Mouse (Mus musculus) hindbrain, embryonic 10.5 days (tissue): ENCODE measurements around the gene Siglec1. TPM values are rescaled to one million over a fixed set of nuclear protein-coding genes. Genes with fewer than 3 reads are reported as not detected.
"Not testable (repeated sequence)": the region's sequence is repeated elsewhere in the genome, so short reads cannot be mapped to it uniquely, and the experiment has no call there.

Source experiments
- DNase-seq: peaks from one replicate; pipeline ENCODE4 v3.0.0-alpha.2; 2017; ENCODE audit warnings: low spot score
- H3K27ac ChIP-seq: fragments of 300-500 bp; sonication (generic); 2 replicates; pipeline ENCODE4 v1.5.1; 2016; ENCODE audit warnings: mild to moderate bottlenecking, moderate library complexity
- H3K27me3 ChIP-seq: fragments of 300-500 bp; sonication (generic); 2 replicates; pipeline ENCODE4 v1.6.1; 2016; ENCODE audit warnings: mild to moderate bottlenecking; ENCODE audit not compliant: poor library complexity, insufficient read depth, severe bottlenecking
- H3K36me3 ChIP-seq: fragments of 300-500 bp; sonication (generic); 2 replicates; pipeline ENCODE4 v1.6.1; 2016; ENCODE audit warnings: mild to moderate bottlenecking, moderate library complexity
- H3K4me1 ChIP-seq: fragments of 300-500 bp; sonication (generic); replicated peaks from 2 replicates; pipeline ENCODE4 v1.6.1; 2016; ENCODE audit warnings: mild to moderate bottlenecking
- H3K4me3 ChIP-seq: fragments of 300-500 bp; sonication (generic); 2 replicates; pipeline ENCODE4 v1.5.1; 2016; ENCODE audit warnings: mild to moderate bottlenecking, moderate library complexity
- H3K9me3 ChIP-seq: fragments of 300-500 bp; sonication (generic); 2 replicates; pipeline ENCODE4 v1.6.1; 2016; ENCODE audit warnings: mild to moderate bottlenecking, moderate library complexity
- WGBS: fragments of 180-500 bp; shearing (Covaris S2); methylation state at CpG from one replicate; pipeline ENCODE4 v1.1.7; 2016; 5-methylcytosine and 5-hydroxymethylcytosine counted together
- polyA plus RNA-seq: library from polyadenylated mRNA; unstranded; fragments of >200 nt; fragmentation: Nextera tagmentation; extraction: Ambion mirVana; gene quantifications from 2 replicates; pipeline ENCODE4 v1.2.1, GENCODE M21; 2016

The Siglec1 gene
- polyA plus RNA-seq, 1 experiment from 2014 or later, result 0.16 TPM

GRCm38 (mm10) chr2:131040854-131041825 lies 45.4 kb downstream of the Siglec1 start:
- no peaks in the 10 kb centered on the region for H3K36me3 ChIP-seq
- peak; percentile 48 for DNase-seq
- 3% methylated on average over 115 of the region's 115 CpGs for WGBS
- peak overlapping the region; percentile 67 for H3K4me3 ChIP-seq
- H3K4me1 ChIP-seq, result peaks cover 28% of the 10 kb centered on the region
- peak overlapping the region; percentile 79 for H3K27ac ChIP-seq
- no peaks in the 10 kb centered on the region for H3K9me3 ChIP-seq
- peaks cover 68% of the 10 kb centered on the region for H3K27me3 ChIP-seq

GRCm38 (mm10) chr2:131038675-131039074 lies 47.9 kb downstream of the Siglec1 start:
- H3K27me3 ChIP-seq, result peaks cover 65% of the 10 kb centered on the region
- WGBS, result 83% methylated on average over 5 of the region's 5 CpGs
- DNase-seq, result no peak

GRCm38 (mm10) chr2:131038197-131038596 lies 48.4 kb downstream of the Siglec1 start:
- Histone ChIP-seq H3K4me1 (peaks cover 21% of the 10 kb centered on the region), H3K4me3 (no peak overlapping the region), H3K36me3 (no peaks in the 10 kb centered on the region), H3K27me3 (peaks cover 60% of the 10 kb centered on the region), H3K9me3 (0 out of 2 replicates have a peak, but pooled peaks cover 6% of the 10 kb centered on the region), H3K27ac (no peak overlapping the region)
- 92% methylated on average over 6 of the region's 6 CpGs for WGBS
- DNase-seq, result no peak

More at GRCm38 (mm10) chr2:131038675-131039074, 47.9 kb downstream of the Siglec1 start:
- Histone ChIP-seq H3K9me3 (0 out of 2 replicates have a peak, but pooled peaks cover 3% of the 10 kb centered on the region), H3K4me3 (no peak overlapping the region), H3K4me1 (peaks cover 21% of the 10 kb centered on the region), H3K27ac (no peak overlapping the region), H3K36me3 (no peaks in the 10 kb centered on the region)

- H3K27me3 ChIP-seq, result peaks cover 52% of the 10 kb centered on the region
- no peak overlapping the region for H3K4me3 ChIP-seq
- no peak overlapping the region for H3K27ac ChIP-seq
- H3K9me3 ChIP-seq, result 0 out of 2 replicates have a peak, but pooled peaks cover 6% of the 10 kb centered on the region
- H3K4me1 ChIP-seq, result peaks cover 21% of the 10 kb centered on the region
- no peak for DNase-seq
- H3K36me3 ChIP-seq, result no peaks in the 10 kb centered on the region
- 72% methylated on average over 17 of the region's 17 CpGs for WGBS
Measured at GRCm38 (mm10) chr2:131037226-131037990, 49.2 kb downstream of the Siglec1 start.

- H3K4me3 ChIP-seq, result no peak overlapping the region
- peaks cover 20% of the 10 kb centered on the region for H3K4me1 ChIP-seq
- 0 out of 2 replicates have a peak, but pooled peaks cover 6% of the 10 kb centered on the region for H3K9me3 ChIP-seq
- no peak overlapping the region for H3K27ac ChIP-seq
- no peaks in the 10 kb centered on the region for H3K36me3 ChIP-seq
- peaks cover 46% of the 10 kb centered on the region for H3K27me3 ChIP-seq
- DNase-seq, result no peak
Measured at GRCm38 (mm10) chr2:131036757-131037156, 49.8 kb downstream of the Siglec1 start.

GRCm38 (mm10) chr2:131036343-131036742 lies 50.2 kb downstream of the Siglec1 start:
- no peak overlapping the region for H3K4me3 ChIP-seq
- no peak overlapping the region for H3K27ac ChIP-seq
- H3K9me3 ChIP-seq, result 0 out of 2 replicates have a peak, but pooled peaks cover 6% of the 10 kb centered on the region
- H3K4me1 ChIP-seq, result peaks cover 16% of the 10 kb centered on the region
- WGBS, result 88% methylated on average over 2 of the region's 2 CpGs
- H3K36me3 ChIP-seq, result no peaks in the 10 kb centered on the region
- no peak for DNase-seq
- H3K27me3 ChIP-seq, result peaks cover 42% of the 10 kb centered on the region

- H3K4me1 ChIP-seq, DNase-seq, H3K4me3 ChIP-seq, H3K27me3 ChIP-seq, H3K27ac ChIP-seq, H3K9me3 ChIP-seq, H3K36me3 ChIP-seq: not testable (repeated sequence)
- WGBS, result 73% methylated on average over 1 of the region's 1 CpGs
Measured at GRCm38 (mm10) chr2:131031406-131031805, 55.2 kb downstream of the Siglec1 start.

- H3K9me3 ChIP-seq, result 0 out of 2 replicates have a peak, but pooled peaks cover 6% of the 10 kb centered on the region
- H3K27me3 ChIP-seq, result no peaks in the 10 kb centered on the region
- H3K27ac ChIP-seq, result no peak overlapping the region
- no peak overlapping the region for H3K4me3 ChIP-seq
- WGBS, result 85% methylated on average over 1 of the region's 1 CpGs
- peaks cover 4% of the 10 kb centered on the region; the same call in 1 of the 2 replicates for H3K4me1 ChIP-seq
- no peak for DNase-seq
- peaks cover 14% of the 10 kb centered on the region for H3K36me3 ChIP-seq
Measured at GRCm38 (mm10) chr2:131030998-131031397, 55.6 kb downstream of the Siglec1 start.

- Histone ChIP-seq H3K36me3 (peaks cover 18% of the 10 kb centered on the region), H3K4me3 (no peak overlapping the region), H3K27ac (no peak overlapping the region), H3K9me3 (0 out of 2 replicates have a peak, but pooled peaks cover 6% of the 10 kb centered on the region), H3K4me1 (peaks cover 4% of the 10 kb centered on the region; the same call in 1 of the 2 replicates), H3K27me3 (no peaks in the 10 kb centered on the region)
- WGBS, result 95% methylated on average over 2 of the region's 2 CpGs
- no peak for DNase-seq
Measured at GRCm38 (mm10) chr2:131030561-131030960, 56.0 kb downstream of the Siglec1 start.

GRCm38 (mm10) chr2:131029065-131029935 lies 57.3 kb downstream of the Siglec1 start:
- Histone ChIP-seq H3K36me3 (peaks cover 23% of the 10 kb centered on the region), H3K27me3 (no peaks in the 10 kb centered on the region), H3K27ac (no peak overlapping the region), H3K9me3 (0 out of 2 replicates have a peak, but pooled peaks cover 6% of the 10 kb centered on the region), H3K4me3 (no peak overlapping the region), H3K4me1 (peaks cover 4% of the 10 kb centered on the region; the same call in 1 of the 2 replicates)
- 77% methylated on average over 9 of the region's 9 CpGs for WGBS
- no peak for DNase-seq

- Histone ChIP-seq H3K4me3 (no peak overlapping the region), H3K9me3 (no peaks in the 10 kb centered on the region), H3K27ac (no peak overlapping the region), H3K27me3 (no peaks in the 10 kb centered on the region), H3K4me1 (peaks cover 4% of the 10 kb centered on the region; the same call in 1 of the 2 replicates), H3K36me3 (peaks cover 43% of the 10 kb centered on the region)
- DNase-seq, result no peak
- 88% methylated on average over 3 of the region's 3 CpGs for WGBS
Measured at GRCm38 (mm10) chr2:131026941-131027340, 59.6 kb downstream of the Siglec1 start.

GRCm38 (mm10) chr2:131025230-131025629 lies 61.3 kb downstream of the Siglec1 start:
- Histone ChIP-seq H3K9me3 (no peaks in the 10 kb centered on the region), H3K27ac (no peak overlapping the region), H3K36me3 (peaks cover 53% of the 10 kb centered on the region), H3K4me3 (no peak overlapping the region), H3K27me3 (no peaks in the 10 kb centered on the region), H3K4me1 (peaks cover 4% of the 10 kb centered on the region; the same call in 1 of the 2 replicates)
- 93% methylated on average over 2 of the region's 2 CpGs for WGBS
- DNase-seq, result no peak
